Mouse (Mus musculus): ENCODE measurements around the gene Rgs5. TPM values are rescaled to one million over a fixed set of nuclear protein-coding genes. Genes with fewer than 3 reads are reported as not detected.

Gene Rgs5
- 10.5 and 11.7 TPM in 2 replicates for polyA plus RNA-seq (2015; fragmentation: Nextera tagmentation; extraction: Ambion mirVana)

DNA sequence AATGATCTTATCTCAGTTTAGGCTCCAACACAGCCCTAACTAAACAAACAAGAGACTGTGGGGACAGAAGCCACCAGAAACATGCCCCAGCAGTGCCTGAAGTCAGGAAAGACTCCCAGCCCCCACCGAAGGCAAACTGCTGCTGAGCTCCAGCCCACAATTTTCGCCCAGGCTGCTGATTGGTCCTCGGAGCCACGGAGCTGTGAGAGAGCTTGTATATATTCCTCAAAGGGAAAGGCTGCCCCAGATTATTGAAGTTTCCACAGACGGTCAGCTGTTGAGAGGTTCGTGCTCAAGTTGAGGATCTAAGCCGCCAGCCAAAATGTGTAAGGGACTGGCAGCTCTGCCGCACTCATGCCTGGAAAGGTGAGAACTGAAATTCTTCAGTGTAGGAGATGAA, at the start of gene Rgs5:
Gene Rgs5, plus strand, starts transcription at position 246 of the 400 bp plus-strand sequence.
- H3K4me3 ChIP-seq (replicated peaks) = 0 out of 2 replicates have a peak within 1 kb of the TSS, but pooled peaks have one; percentile 6
- WGBS = 34% methylated on average over 8 of the region's 8 CpGs
- peak; percentile 30; the same call in 1 of the 2 replicates for ATAC-seq

GRCm38 (mm10) chr1:169606164-169606563, 49.1 kb upstream of the Rgs5 start:
- Histone ChIP-seq H3K9me3 (no peaks in the 10 kb centered on the region), H3K4me1 (replicated peaks) (no peaks in the 10 kb centered on the region), H3K27me3 (no peaks in the 10 kb centered on the region), H3K27ac (no peak overlapping the region), H3K36me3 (no peaks in the 10 kb centered on the region), H3K9ac (replicated peaks) (no peak overlapping the region), H3K4me2 (replicated peaks) (no peak overlapping the region), H3K4me3 (replicated peaks) (no peak overlapping the region)
- WGBS = 78% methylated on average over 3 of the region's 3 CpGs
- no peak for ATAC-seq

More for the DNA sequence above, at the start of gene Rgs5:
- Histone ChIP-seq H3K36me3 (no peaks in the 10 kb centered on the region), H3K9ac (replicated peaks) (no peak within 1 kb of the TSS), H3K9me3 (no peaks in the 10 kb centered on the region), H3K27ac (no peak within 1 kb of the TSS), H3K4me2 (replicated peaks) (0 out of 2 replicates have a peak within 1 kb of the TSS, but pooled peaks have one; percentile 17), H3K4me1 (replicated peaks) (no peaks in the 10 kb centered on the region; the same call in 1 of the 2 replicates), H3K27me3 (no peaks in the 10 kb centered on the region)

DNA sequence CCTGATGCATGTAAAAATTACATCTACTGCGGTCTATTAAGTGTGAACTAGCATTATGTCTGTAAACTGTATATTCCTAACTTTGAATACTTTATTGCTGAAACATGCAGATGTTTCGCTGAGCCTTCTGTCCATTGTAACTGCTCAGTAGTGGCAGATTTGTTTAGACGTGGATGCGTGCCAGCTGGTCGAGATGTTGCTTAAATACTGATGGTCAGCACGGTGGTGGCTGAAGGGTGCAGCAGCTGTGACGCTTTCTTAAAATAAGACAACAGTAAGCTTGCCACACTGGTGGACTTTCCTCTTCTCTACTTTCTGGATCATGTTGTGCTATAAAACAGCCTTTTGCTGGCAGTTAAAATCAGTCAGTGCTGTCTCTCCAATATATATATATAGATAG, 25.6 kb upstream of the Rgs5 start:
- H3K4me1 ChIP-seq (replicated peaks) = no peaks in the 10 kb centered on the region
- 84% methylated on average over 7 of the region's 7 CpGs for WGBS
- ATAC-seq = no peak

DNA sequence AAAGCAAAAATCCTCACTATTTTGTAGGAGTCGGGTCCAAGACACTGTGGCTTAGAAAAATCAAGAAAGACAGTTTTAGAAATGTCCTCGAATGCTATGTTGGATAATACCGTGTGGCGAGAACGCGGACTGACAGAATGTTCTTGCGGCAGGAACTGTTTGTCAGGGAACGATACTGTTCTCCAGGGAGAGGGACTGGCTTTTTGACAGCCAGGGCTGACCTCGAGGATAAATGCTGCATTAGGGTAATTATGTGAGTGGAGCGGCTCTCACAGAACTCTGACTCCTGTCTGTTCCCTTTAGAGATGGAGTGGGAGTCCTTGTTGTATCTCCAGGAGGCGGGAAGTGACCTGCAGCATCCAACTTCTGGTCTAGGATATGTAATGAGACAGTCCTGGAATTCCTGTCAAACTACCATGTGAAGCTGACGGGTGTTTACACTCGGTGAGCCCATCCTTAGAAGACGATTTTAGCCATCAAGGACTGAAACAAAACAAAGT, 18.0 kb upstream of the Rgs5 start:
- Histone ChIP-seq H3K9ac (replicated peaks) (no peak overlapping the region), H3K9me3 (no peaks in the 10 kb centered on the region), H3K27me3 (no peaks in the 10 kb centered on the region), H3K4me2 (replicated peaks) (no peak overlapping the region), H3K4me1 (replicated peaks) (no peaks in the 10 kb centered on the region), H3K36me3 (no peaks in the 10 kb centered on the region), H3K4me3 (replicated peaks) (no peak overlapping the region), H3K27ac (no peak overlapping the region)
- no peak for ATAC-seq
- 75% methylated on average over 14 of the region's 14 CpGs for WGBS

More for the DNA sequence above, 25.6 kb upstream of the Rgs5 start:
- no peaks in the 10 kb centered on the region for H3K27me3 ChIP-seq
- no peak overlapping the region for H3K9ac ChIP-seq (replicated peaks)
- H3K27ac ChIP-seq = no peak overlapping the region
- no peak overlapping the region for H3K4me2 ChIP-seq (replicated peaks)
- H3K4me3 ChIP-seq (replicated peaks) = no peak overlapping the region
- H3K9me3 ChIP-seq = no peaks in the 10 kb centered on the region
- H3K36me3 ChIP-seq = no peaks in the 10 kb centered on the region

GRCm38 (mm10) chr1:169644884-169645653, 10.2 kb upstream of the Rgs5 start:
- Histone ChIP-seq H3K4me2 (replicated peaks) (no peak overlapping the region), H3K9me3 (no peaks in the 10 kb centered on the region), H3K4me3 (replicated peaks) (no peak overlapping the region), H3K27ac (no peak overlapping the region), H3K36me3 (no peaks in the 10 kb centered on the region), H3K27me3 (no peaks in the 10 kb centered on the region), H3K9ac (replicated peaks) (no peak overlapping the region), H3K4me1 (replicated peaks) (no peaks in the 10 kb centered on the region)
- 79% methylated on average over 7 of the region's 7 CpGs for WGBS
- no peak for ATAC-seq

DNA sequence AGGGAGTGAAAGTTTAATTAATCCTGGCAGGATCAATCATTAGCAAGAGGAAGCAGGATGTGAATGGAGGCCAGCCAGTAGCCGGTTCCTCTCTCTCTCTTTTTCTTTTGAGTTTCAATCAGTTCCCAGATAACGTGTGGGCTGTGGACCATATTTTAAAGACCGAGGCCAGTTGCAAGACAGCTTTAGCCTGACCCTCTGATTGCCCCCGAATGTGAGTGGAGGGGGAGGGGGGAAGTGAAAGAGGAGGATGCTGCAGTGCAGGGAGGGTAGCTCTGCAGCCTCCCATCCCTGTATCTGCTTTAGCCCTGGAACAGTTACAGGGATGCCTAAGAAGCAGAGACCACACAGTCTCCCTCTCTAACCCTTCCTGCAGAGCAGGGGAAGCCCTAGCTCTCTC, 4.2 kb downstream of the Rgs5 start:
- 21% methylated on average over 4 of the region's 4 CpGs for WGBS
- Histone ChIP-seq H3K4me3 (replicated peaks) (no peak overlapping the region), H3K4me1 (replicated peaks) (no peaks in the 10 kb centered on the region; the same call in 1 of the 2 replicates), H3K36me3 (no peaks in the 10 kb centered on the region), H3K4me2 (replicated peaks) (no peak overlapping the region), H3K27ac (no peak overlapping the region), H3K27me3 (no peaks in the 10 kb centered on the region), H3K9ac (replicated peaks) (no peak overlapping the region; the same call in 1 of the 2 replicates), H3K9me3 (no peaks in the 10 kb centered on the region)
- no peak for ATAC-seq

- no peak overlapping the region for H3K4me2 ChIP-seq (replicated peaks)
- no peak overlapping the region for H3K4me3 ChIP-seq (replicated peaks)
- WGBS = 74% methylated on average over 4 of the region's 4 CpGs
- no peaks in the 10 kb centered on the region for H3K9me3 ChIP-seq
- H3K27ac ChIP-seq = no peak overlapping the region
- ATAC-seq = no peak
- no peak overlapping the region for H3K9ac ChIP-seq (replicated peaks)
- no peaks in the 10 kb centered on the region for H3K27me3 ChIP-seq
- H3K4me1 ChIP-seq (replicated peaks) = no peaks in the 10 kb centered on the region
- H3K36me3 ChIP-seq = no peaks in the 10 kb centered on the region
These were observed 12.0 kb downstream of the Rgs5 start for GRCm38 (mm10) chr1:169667328-169667727.

GRCm38 (mm10) chr1:169670705-169671104, 15.4 kb downstream of the Rgs5 start:
- H3K36me3 ChIP-seq = no peaks in the 10 kb centered on the region
- no peak overlapping the region for H3K4me3 ChIP-seq (replicated peaks)
- no peaks in the 10 kb centered on the region for H3K27me3 ChIP-seq
- ATAC-seq = peak; percentile 63
- no peak overlapping the region for H3K4me2 ChIP-seq (replicated peaks)
- no peaks in the 10 kb centered on the region for H3K9me3 ChIP-seq
- no peak overlapping the region for H3K27ac ChIP-seq
- no peaks in the 10 kb centered on the region for H3K4me1 ChIP-seq (replicated peaks)
- H3K9ac ChIP-seq (replicated peaks) = no peak overlapping the region
- WGBS = 61% methylated on average over 1 of the region's 1 CpGs

- no peak overlapping the region for H3K9ac ChIP-seq (replicated peaks)
- no peaks in the 10 kb centered on the region for H3K9me3 ChIP-seq
- no peak for ATAC-seq
- no peak overlapping the region for H3K4me2 ChIP-seq (replicated peaks)
- H3K27me3 ChIP-seq = no peaks in the 10 kb centered on the region
- no peak overlapping the region for H3K27ac ChIP-seq
- H3K36me3 ChIP-seq = no peaks in the 10 kb centered on the region
- WGBS = 81% methylated on average over 2 of the region's 2 CpGs
- H3K4me1 ChIP-seq (replicated peaks) = no peaks in the 10 kb centered on the region
- no peak overlapping the region for H3K4me3 ChIP-seq (replicated peaks)
These were observed 16.5 kb downstream of the Rgs5 start for GRCm38 (mm10) chr1:169671801-169672200.

DNA sequence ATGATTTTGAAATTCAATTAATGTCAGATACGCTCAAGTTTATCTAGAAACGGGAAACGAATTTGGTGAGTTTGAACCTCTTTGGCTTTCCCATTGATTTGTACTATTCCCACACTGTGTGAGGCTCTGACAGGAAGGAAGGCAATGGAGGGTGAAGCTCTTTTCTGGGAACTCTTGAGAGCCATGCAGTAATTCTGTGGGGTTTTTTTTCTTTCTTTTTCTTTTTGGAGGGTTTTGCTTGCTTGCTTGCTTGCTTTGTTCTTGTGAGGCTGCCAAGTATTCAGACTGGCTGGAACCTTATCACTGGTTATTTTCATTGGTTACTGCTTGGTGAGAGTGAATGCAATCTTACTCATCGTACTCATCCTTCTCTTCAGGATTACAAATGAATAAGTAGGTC, 17.0 kb downstream of the Rgs5 start:
- no peak for ATAC-seq
- Histone ChIP-seq H3K27me3 (no peaks in the 10 kb centered on the region), H3K4me1 (replicated peaks) (no peaks in the 10 kb centered on the region), H3K36me3 (no peaks in the 10 kb centered on the region), H3K27ac (no peak overlapping the region), H3K9ac (replicated peaks) (no peak overlapping the region), H3K4me3 (replicated peaks) (no peak overlapping the region), H3K4me2 (replicated peaks) (no peak overlapping the region), H3K9me3 (no peaks in the 10 kb centered on the region)
- 71% methylated on average over 4 of the region's 4 CpGs for WGBS

GRCm38 (mm10) chr1:169674116-169674515, 18.8 kb downstream of the Rgs5 start:
- Histone ChIP-seq H3K36me3 (no peaks in the 10 kb centered on the region), H3K27ac (no peak overlapping the region), H3K4me1 (replicated peaks) (no peaks in the 10 kb centered on the region), H3K4me2 (replicated peaks) (no peak overlapping the region), H3K27me3 (no peaks in the 10 kb centered on the region), H3K9ac (replicated peaks) (no peak overlapping the region), H3K4me3 (replicated peaks) (no peak overlapping the region), H3K9me3 (no peaks in the 10 kb centered on the region)
- ATAC-seq = no peak
- WGBS = 71% methylated on average over 3 of the region's 3 CpGs

GRCm38 (mm10) chr1:169676751-169677150, 21.4 kb downstream of the Rgs5 start:
- 80% methylated on average over 1 of the region's 1 CpGs for WGBS
- no peak overlapping the region for H3K27ac ChIP-seq
- no peaks in the 10 kb centered on the region for H3K27me3 ChIP-seq
- no peaks in the 10 kb centered on the region for H3K36me3 ChIP-seq
- no peak overlapping the region for H3K4me3 ChIP-seq (replicated peaks)
- H3K9me3 ChIP-seq = no peaks in the 10 kb centered on the region
- no peak for ATAC-seq
- no peak overlapping the region for H3K9ac ChIP-seq (replicated peaks)
- no peaks in the 10 kb centered on the region for H3K4me1 ChIP-seq (replicated peaks)
- H3K4me2 ChIP-seq (replicated peaks) = no peak overlapping the region
